Mouse (Mus musculus): ENCODE data around the gene Foxa3. TPM values are rescaled to one million over a fixed set of nuclear protein-coding genes. Genes with fewer than 3 reads are reported as not detected.
A peak's percentile ranks its signal among the peaks of the same experiment; 100 is the strongest.

Gene Foxa3
- polyA plus RNA-seq, 1 experiment from 2014 or later = 26.6 TPM

DNA sequence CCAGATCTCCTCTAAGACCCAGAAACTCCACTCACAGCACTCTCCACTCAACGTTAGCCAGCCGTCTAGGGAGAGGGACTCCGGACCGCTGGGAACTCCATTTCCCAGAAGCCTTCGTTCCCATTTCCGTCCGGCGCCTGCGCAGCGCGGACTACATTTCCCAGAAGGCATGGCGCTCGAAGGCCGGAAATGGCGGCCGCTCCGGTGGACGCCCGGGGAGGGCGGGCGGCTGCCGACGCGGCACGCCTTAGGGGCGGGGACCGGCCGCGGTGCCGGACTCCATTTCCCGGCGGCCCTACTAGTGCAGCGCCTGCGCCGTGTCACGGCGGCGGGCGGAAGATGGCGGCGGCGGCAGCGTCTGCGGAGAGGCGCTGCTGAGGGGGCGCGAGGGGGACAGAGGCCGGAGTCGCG lies 763 bp upstream of the Foxa3 start, which contains the start of gene Sympk:
Gene Sympk (plus strand): TSS at position 282 of the 411 bp plus-strand sequence.
- Histone ChIP-seq H3K36me3 (peaks cover 9% of the 10 kb centered on the region), H3K27me3 (replicated peaks) (peaks cover 46% of the 10 kb centered on the region), H3K9me3 (replicated peaks) (no peaks in the 10 kb centered on the region), H3K9ac (peak within 1 kb of the TSS; percentile 96), H3K27ac (peak within 1 kb of the TSS; percentile 76), H3K4me1 (peaks cover 42% of the 10 kb centered on the region), H3K4me2 (peak within 1 kb of the TSS; percentile 81), H3K4me3 (peak within 1 kb of the TSS; percentile 94)
- under 1% methylated on average over 49 of the region's 50 CpGs for WGBS (ENCODE audit: insufficient replicate concordance)
- ATAC-seq = peak; percentile 92

DNA sequence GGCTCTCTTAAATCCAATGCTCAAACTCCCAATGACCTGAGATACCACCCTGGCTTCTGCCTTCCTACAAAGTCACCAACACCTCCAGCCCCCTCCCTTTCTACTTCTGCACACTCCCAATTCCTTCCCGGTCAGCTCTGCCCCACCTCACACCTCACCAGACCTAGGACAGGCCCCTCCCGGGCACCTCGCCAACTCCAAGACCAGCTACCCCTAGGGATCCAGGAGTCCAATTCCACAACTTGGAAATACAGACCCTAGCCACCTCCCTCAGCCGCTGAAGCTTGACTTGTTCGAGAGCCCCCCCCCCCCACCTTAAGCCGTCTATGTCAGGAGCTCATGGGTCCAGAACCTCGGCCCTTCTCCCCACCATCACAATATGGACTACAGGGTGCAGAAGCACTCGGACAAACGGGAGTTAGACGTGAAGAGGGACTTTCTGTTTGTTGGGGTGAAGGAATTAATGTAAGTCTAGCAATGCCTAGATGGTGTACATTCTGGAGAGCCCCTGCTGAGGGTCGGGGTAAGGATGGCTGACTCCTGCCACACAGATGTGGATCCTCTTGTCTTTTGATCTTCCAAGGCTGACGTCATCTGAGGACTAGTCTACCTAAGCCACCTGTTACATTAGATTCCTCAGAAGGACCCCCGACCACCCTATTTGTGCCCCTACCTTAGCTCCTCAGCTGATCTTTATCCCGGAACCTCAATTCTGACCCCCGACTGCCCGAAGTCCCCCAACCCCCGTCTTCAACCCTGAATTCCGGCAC lies 964 bp downstream of the Foxa3 start:
- Histone ChIP-seq H3K27ac (no peak overlapping the region), H3K27me3 (replicated peaks) (peaks cover 50% of the 10 kb centered on the region), H3K9ac (peak overlapping the region; percentile 54), H3K36me3 (no peaks in the 10 kb centered on the region), H3K4me1 (peaks cover 38% of the 10 kb centered on the region), H3K9me3 (replicated peaks) (no peaks in the 10 kb centered on the region), H3K4me2 (peak overlapping the region; percentile 69), H3K4me3 (peak overlapping the region; percentile 94)
- ATAC-seq = no peak
- WGBS (ENCODE audit: insufficient replicate concordance) = 41% methylated on average over 18 of the region's 18 CpGs

DNA sequence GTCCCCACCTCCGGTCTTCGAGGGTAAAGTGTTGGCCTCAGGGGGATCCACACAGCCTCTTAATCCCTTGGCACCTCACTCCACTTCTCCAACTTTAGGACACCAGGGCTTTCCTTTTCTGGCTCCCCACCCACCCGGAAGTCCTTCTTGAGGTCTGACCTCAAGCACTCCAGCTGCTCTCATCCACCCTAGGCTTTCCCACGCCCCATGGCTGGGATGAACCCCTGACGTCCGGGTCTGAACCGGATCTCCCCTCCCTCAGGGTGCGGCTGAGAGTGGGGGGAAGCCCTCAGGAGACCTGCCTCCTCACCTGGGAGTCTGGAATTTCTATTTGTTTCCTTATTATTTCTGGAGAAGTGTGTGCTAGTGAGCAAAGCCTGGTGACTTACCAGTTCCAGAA lies 2.3 kb downstream of the Foxa3 start:
- WGBS (ENCODE audit: insufficient replicate concordance) = 15% methylated on average over 8 of the region's 8 CpGs
- H3K9me3 ChIP-seq (replicated peaks) = no peaks in the 10 kb centered on the region
- no peak for ATAC-seq
- no peaks in the 10 kb centered on the region for H3K36me3 ChIP-seq
- peak overlapping the region; percentile 94 for H3K4me3 ChIP-seq
- peaks cover 26% of the 10 kb centered on the region for H3K4me1 ChIP-seq
- peak overlapping the region; percentile 46 for H3K9ac ChIP-seq
- peaks cover 50% of the 10 kb centered on the region for H3K27me3 ChIP-seq (replicated peaks)
- H3K27ac ChIP-seq = no peak overlapping the region
- H3K4me2 ChIP-seq = peak overlapping the region; percentile 69

DNA sequence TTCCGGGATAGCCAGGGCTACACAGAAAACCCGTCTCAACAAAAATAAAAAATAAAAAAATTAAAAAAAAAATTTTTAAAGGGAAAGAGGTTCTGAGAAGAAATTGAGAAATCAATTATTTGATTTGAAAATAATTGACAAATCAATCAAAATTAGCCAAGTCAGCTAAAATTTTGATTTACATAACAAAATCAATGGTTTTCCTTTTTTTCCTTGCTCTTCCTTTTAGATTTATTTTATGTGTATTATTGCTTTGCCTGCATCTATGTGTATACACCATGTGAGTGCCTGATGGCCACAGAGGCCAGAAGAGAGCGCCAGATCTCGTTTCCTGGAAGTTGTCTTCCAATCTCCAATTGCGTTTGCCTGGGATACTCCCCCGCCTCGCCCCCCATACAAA lies 5.4 kb downstream of the Foxa3 start:
- no peaks in the 10 kb centered on the region for H3K9me3 ChIP-seq (replicated peaks)
- no peak overlapping the region for H3K4me3 ChIP-seq
- H3K4me1 ChIP-seq = peaks cover 16% of the 10 kb centered on the region
- no peak overlapping the region for H3K9ac ChIP-seq
- 0 out of 2 replicates have a peak, but pooled peaks cover 5% of the 10 kb centered on the region for H3K36me3 ChIP-seq
- no peak overlapping the region for H3K27ac ChIP-seq
- no peak overlapping the region for H3K4me2 ChIP-seq
- 71% methylated on average over 7 of the region's 7 CpGs for WGBS (ENCODE audit: insufficient replicate concordance)
- H3K27me3 ChIP-seq (replicated peaks) = peaks cover 63% of the 10 kb centered on the region
- no peak for ATAC-seq

DNA sequence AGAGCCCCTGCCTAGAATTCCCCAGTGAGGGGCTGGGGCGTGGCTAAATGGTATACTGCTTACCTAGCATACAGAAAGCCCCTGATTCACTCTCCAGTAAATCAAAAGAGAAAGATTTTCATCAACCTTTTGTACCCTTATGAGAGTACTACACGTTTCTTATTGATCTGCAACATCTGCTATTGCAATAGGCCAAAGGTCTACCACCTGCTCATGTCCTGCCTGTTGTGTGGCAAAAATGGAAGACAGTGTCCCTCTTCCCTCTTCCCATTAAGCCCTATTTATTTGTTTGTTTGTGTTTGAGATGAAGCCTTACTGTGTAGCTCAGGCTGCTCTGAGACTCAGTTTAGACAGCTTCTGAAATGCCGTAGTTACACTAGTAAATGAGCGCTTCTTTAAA lies 7.3 kb downstream of the Foxa3 start:
- Histone ChIP-seq H3K27me3 (replicated peaks) (peaks cover 53% of the 10 kb centered on the region), H3K9me3 (replicated peaks) (no peaks in the 10 kb centered on the region), H3K4me3 (no peak overlapping the region), H3K36me3 (0 out of 2 replicates have a peak, but pooled peaks cover 5% of the 10 kb centered on the region), H3K9ac (no peak overlapping the region), H3K27ac (no peak overlapping the region), H3K4me2 (no peak overlapping the region), H3K4me1 (peaks cover 31% of the 10 kb centered on the region)
- no peak for ATAC-seq
- WGBS (ENCODE audit: insufficient replicate concordance) = 67% methylated on average over 4 of the region's 4 CpGs

DNA sequence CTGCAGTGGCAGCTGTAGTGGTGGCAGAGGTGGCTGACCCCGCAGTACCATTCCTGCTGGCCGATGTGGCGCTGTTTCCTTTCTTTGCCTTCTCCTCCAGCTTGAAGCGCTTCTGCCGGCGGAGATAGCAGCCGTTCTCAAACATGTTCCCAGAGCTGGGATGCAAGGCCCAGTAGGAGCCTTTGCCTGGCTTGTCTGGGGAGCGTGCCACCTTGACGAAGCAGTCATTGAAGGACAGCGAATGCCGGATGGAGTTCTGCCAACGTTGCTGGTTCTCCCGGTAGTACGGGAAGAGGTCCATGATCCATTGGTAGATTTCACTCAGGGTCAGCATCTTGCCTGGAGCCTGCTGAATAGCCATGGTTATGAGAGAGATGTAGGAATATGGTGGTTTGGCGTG lies 8.9 kb downstream of the Foxa3 start:
- WGBS (ENCODE audit: insufficient replicate concordance) = 52% methylated on average over 15 of the region's 15 CpGs
- H3K4me3 ChIP-seq = no peak overlapping the region

DNA sequence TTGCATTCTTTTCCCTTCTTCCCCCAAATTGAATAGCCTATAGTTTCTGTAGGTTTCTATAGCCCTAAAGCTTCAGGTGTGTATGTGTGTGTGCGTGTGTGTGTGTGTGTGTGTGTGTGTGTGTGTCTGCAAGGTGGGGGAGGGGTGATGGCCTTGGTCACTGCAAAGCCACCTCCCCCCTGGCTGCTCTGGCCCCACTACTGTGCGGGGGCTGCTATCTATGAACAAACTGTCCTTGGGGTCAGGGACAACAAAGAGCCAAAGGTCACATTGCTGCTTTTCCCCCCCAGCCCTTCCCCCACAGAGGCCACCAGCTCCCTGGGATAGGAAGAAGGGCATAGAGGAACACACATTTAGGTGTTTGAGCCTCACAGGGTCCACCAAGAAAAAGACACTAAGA lies 10.5 kb downstream of the Foxa3 start:
- no peaks in the 10 kb centered on the region for H3K9me3 ChIP-seq (replicated peaks)
- H3K36me3 ChIP-seq = 0 out of 2 replicates have a peak, but pooled peaks cover 5% of the 10 kb centered on the region
- peak; percentile 48 for ATAC-seq
- 29% methylated on average over 2 of the region's 2 CpGs for WGBS (ENCODE audit: insufficient replicate concordance)
- H3K4me3 ChIP-seq = no peak overlapping the region
- H3K27ac ChIP-seq = peak overlapping the region; percentile 57; the same call in 1 of the 2 replicates
- peaks cover 34% of the 10 kb centered on the region for H3K4me1 ChIP-seq
- H3K9ac ChIP-seq = no peak overlapping the region
- H3K4me2 ChIP-seq = peak overlapping the region; percentile 71
- H3K27me3 ChIP-seq (replicated peaks) = peaks cover 32% of the 10 kb centered on the region

More for the DNA sequence above, 8.9 kb downstream of the Foxa3 start:
- H3K9ac ChIP-seq = no peak overlapping the region
- H3K27me3 ChIP-seq (replicated peaks) = peaks cover 39% of the 10 kb centered on the region
- H3K4me1 ChIP-seq = peaks cover 31% of the 10 kb centered on the region
- no peaks in the 10 kb centered on the region for H3K9me3 ChIP-seq (replicated peaks)
- no peak overlapping the region for H3K4me2 ChIP-seq
- H3K27ac ChIP-seq = no peak overlapping the region
- ATAC-seq = no peak
- 0 out of 2 replicates have a peak, but pooled peaks cover 5% of the 10 kb centered on the region for H3K36me3 ChIP-seq

DNA sequence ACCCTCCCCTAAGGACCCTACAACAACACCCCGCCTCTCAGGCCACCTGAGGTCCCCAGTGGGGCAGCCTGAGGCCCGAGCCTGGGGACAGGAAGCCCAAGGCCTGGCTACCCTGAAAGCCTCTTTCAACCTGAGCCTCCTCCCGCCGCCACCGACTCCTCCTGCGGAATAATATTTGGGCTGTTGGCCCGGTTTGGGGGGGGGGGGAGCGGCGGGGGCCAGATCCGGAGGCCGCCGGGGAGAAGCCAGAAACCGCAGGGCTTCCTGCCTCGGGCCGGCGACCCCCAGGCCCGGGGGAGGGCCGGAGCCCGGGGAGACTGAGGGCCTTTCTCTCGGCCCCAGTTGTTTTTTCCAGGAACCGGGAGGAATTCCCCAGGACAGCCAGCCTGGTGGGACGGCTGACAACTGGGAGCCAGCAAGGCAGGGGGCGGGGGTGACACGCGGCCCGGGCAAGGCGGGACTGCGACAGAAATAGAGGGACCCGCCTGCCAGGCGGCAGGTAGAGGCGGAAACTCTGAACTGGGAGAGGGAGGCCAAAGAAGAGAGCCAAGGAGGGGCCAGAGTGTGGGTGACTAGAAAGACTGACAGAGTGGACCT lies 11.2 kb downstream of the Foxa3 start:
- H3K4me2 ChIP-seq = peak overlapping the region; percentile 71
- peak overlapping the region; percentile 67 for H3K9ac ChIP-seq
- no peaks in the 10 kb centered on the region for H3K9me3 ChIP-seq (replicated peaks)
- H3K27ac ChIP-seq = peak overlapping the region; percentile 57
- WGBS (ENCODE audit: insufficient replicate concordance) = 2% methylated on average over 31 of the region's 31 CpGs
- peak; percentile 9; the same call in 1 of the 2 replicates for ATAC-seq
- peak overlapping the region; percentile 44 for H3K4me3 ChIP-seq
- peaks cover 32% of the 10 kb centered on the region for H3K27me3 ChIP-seq (replicated peaks)
- peaks cover 38% of the 10 kb centered on the region for H3K4me1 ChIP-seq
- peaks cover 8% of the 10 kb centered on the region; the same call in 1 of the 2 replicates for H3K36me3 ChIP-seq

DNA sequence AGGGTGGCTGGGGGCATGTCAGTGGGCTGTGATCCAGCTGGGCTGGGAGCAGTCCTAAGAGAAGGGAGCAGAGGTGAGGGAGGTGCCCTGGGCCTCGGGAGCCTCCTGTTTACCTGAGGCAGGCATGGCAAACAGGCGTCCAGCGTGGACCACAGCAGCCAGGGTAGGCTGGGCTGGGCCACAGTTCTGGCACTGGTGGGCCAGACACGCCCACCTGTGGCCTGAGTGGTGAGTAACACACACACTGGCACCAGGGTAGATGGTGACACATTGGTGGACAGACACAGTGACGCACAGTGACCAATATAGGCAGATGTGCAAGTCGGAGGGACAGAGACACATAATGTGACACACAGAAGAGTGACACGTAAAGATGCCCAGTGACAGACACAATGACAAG lies 12.8 kb downstream of the Foxa3 start:
- Histone ChIP-seq H3K27ac (peak overlapping the region; percentile 42; the same call in 1 of the 2 replicates), H3K4me3 (no peak overlapping the region), H3K9ac (no peak overlapping the region), H3K27me3 (replicated peaks) (peaks cover 32% of the 10 kb centered on the region), H3K36me3 (peaks cover 22% of the 10 kb centered on the region), H3K9me3 (replicated peaks) (no peaks in the 10 kb centered on the region), H3K4me1 (peaks cover 53% of the 10 kb centered on the region), H3K4me2 (no peak overlapping the region)
- 70% methylated on average over 7 of the region's 7 CpGs for WGBS (ENCODE audit: insufficient replicate concordance)
- ATAC-seq = no peak

DNA sequence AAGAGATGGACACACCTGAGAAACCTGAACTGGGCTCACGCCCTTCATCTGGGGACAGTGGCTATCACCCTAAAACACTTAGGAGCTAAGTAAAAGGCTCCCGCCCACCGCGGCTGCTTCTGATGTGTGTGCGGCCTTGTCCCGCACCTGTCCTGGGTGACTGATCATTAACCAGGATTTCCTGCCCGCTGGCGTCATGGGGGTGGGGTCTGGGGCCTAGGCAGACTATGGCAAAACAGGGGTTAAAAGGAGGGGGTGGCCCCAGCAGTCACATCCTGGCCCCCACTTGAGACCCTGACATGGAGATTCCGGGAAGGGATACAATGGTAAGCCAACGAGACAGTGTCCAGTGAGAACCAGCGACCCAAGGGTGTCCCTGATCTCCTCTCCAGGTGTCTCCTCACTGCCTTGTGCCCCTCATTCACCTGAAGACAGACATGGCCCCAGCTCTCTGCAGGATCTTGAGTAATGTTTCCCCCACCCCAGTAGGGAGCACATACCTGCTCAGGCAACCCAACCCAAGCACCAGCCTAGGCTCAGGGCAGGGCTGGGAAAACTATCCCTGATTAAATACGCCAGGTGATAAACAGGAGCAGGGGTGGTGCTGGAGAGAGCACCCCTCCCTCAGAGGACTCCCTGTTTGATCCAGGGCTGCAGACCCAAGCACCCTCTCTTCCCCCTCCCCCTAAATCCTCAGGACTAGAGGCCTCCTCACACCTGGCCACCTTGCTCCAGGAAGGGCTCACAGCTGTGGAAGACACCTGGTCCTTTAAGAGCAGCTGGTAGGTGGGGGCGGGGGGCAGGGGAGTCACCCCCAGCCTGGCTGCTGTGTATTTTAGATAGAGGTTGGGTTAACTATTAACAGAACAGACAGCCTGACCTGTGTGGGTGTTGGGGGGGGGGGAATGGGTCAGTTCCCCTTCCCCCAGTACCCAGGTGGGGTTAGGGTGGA lies 16.0 kb downstream of the Foxa3 start:
- H3K4me3 ChIP-seq = no peak overlapping the region
- 64% methylated on average over 13 of the region's 13 CpGs for WGBS (ENCODE audit: insufficient replicate concordance)
- H3K4me1 ChIP-seq = peaks cover 65% of the 10 kb centered on the region
- H3K9ac ChIP-seq = no peak overlapping the region
- H3K27ac ChIP-seq = peak overlapping the region; percentile 12
- peak overlapping the region; percentile 12 for H3K4me2 ChIP-seq
- no peaks in the 10 kb centered on the region for H3K9me3 ChIP-seq (replicated peaks)
- H3K36me3 ChIP-seq = peaks cover 26% of the 10 kb centered on the region
- ATAC-seq = peak; percentile 3; the same call in 1 of the 2 replicates
- peaks cover 3% of the 10 kb centered on the region; the same call in 1 of the 2 replicates for H3K27me3 ChIP-seq (replicated peaks)

DNA sequence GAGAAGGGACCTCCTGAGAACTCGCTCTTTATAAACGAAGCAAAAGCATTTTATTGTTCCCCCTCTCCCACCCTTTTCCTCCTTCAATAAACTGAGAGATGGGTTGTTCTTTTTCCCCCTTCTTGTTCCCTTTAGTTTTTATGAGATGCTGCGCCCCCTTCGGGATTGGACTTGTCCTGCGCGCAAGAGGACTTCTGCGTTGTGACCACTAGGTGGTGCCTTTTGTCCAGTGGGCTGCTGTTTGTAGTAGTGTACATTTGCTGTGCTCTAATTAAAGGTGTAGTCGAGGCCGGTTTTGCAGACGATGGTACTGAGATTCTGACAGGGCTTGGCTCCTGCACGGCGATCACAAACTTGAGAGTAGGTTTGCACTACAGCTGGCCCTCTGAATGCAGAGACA lies 16.9 kb downstream of the Foxa3 start:
- Histone ChIP-seq H3K27me3 (replicated peaks) (no peaks in the 10 kb centered on the region), H3K9me3 (replicated peaks) (no peaks in the 10 kb centered on the region), H3K36me3 (peaks cover 26% of the 10 kb centered on the region), H3K4me1 (peaks cover 65% of the 10 kb centered on the region), H3K27ac (no peak overlapping the region), H3K9ac (no peak overlapping the region), H3K4me2 (peak overlapping the region; percentile 99), H3K4me3 (no peak overlapping the region)
- 5% methylated on average over 12 of the region's 12 CpGs for WGBS (ENCODE audit: insufficient replicate concordance)
- ATAC-seq = no peak
